Comparison of ENCODE assay signal across 12 mouse cellular contexts in the genomic region with DNA sequence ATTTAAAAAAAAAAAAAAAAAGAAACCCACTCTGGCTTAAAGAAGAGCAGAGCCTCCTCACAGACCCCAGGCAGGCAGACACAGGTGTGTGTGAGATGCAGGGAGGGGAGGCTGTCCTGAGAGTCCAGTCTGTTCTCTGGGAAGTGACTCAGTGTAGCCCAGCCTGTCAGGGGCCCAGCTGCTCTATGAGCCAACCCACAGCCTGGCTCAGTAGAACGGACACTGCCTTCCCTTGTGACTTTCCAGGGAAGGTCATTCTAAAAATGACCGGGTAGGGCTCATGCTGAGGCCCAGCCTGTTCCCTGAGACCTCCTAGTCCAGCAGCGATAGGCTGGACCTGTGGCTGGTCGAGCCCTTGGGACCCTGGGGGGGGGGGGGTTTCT.
DNase-seq lines count a peak whose midpoint lies in the region; ATAC-seq lines count a peak whose summit lies in the region.
"Had no signal": no experiment of that assay in that cellular context is flagged by ENCODE, and none has a peak within 500 bp of the region (broad histone marks: within the 10 kb centered on the region; RNA-seq: fewer than 3 reads in every experiment).

No protein-coding gene starts in this region.

- no peaks in the 10 kb centered on the region for H3K9me3 ChIP-seq in neural tube, embryonic 12.5 days
- no peaks in the 10 kb centered on the region for H3K9me3 ChIP-seq in hindbrain, embryonic 16.5 days (ENCODE audit: control insufficient read depth, low read length)
- H3K9me3 ChIP-seq: embryonic facial prominence, embryonic 15.5 days had no signal

- no peak for ATAC-seq in cerebellum, adult (ENCODE audit: insufficient number of reproducible peaks, low FRiP score, low TSS enrichment)
- ATAC-seq in neural tube, embryonic 12.5 days (ENCODE audit: low FRiP score, low read depth), result 0 out of 2 replicates have a peak, but pooled peaks have one; percentile 17
- ATAC-seq in hindbrain, embryonic 16.5 days, result peak; percentile 68

- no peaks in the 10 kb centered on the region for H3K36me3 ChIP-seq in neural tube, embryonic 12.5 days
- no peaks in the 10 kb centered on the region for H3K36me3 ChIP-seq in hindbrain, embryonic 16.5 days (ENCODE audit: control insufficient read depth, insufficient read depth, low read length)
- H3K36me3 ChIP-seq: embryonic facial prominence, embryonic 15.5 days had no signal

- no peak overlapping the region for H3K4me3 ChIP-seq in neural tube, embryonic 12.5 days
- no peak overlapping the region for H3K4me3 ChIP-seq in hindbrain, embryonic 16.5 days (ENCODE audit: low read length)
- H3K4me3 ChIP-seq: embryonic facial prominence, embryonic 15.5 days had no signal

- peak overlapping the region; percentile 46; the same call in 1 of the 2 replicates for H3K27ac ChIP-seq in neural tube, embryonic 12.5 days
- peak overlapping the region; percentile 46 for H3K27ac ChIP-seq in hindbrain, embryonic 16.5 days (ENCODE audit: low read depth, low read length)
- H3K27ac ChIP-seq: embryonic facial prominence, embryonic 15.5 days had no signal

- H3K4me1 ChIP-seq in neural tube, embryonic 12.5 days, result peaks cover 10% of the 10 kb centered on the region
- H3K4me1 ChIP-seq in hindbrain, embryonic 16.5 days (ENCODE audit: control insufficient read depth, insufficient read depth, low read depth, low read length), result peaks cover 6% of the 10 kb centered on the region
- H3K4me1 ChIP-seq: embryonic facial prominence, embryonic 15.5 days had no signal

- 0 out of 2 replicates have a peak overlapping the region, but pooled peaks have one; percentile 12 for H3K4me2 ChIP-seq in neural tube, embryonic 12.5 days (replicated peaks)
- no peak overlapping the region for H3K4me2 ChIP-seq in hindbrain, embryonic 16.5 days (ENCODE audit: low read length)
- H3K4me2 ChIP-seq: embryonic facial prominence, embryonic 15.5 days had no signal

- no peak overlapping the region for H3K9ac ChIP-seq in neural tube, embryonic 12.5 days
- no peak overlapping the region for H3K9ac ChIP-seq in hindbrain, embryonic 16.5 days (ENCODE audit: low read depth, low read length)
- H3K9ac ChIP-seq: embryonic facial prominence, embryonic 15.5 days had no signal

- DNase-seq in cerebellum, adult 18-20 months, result peak; percentile 28 to 47
- DNase-seq in neural tube, embryonic 10.5 days (ENCODE audit: extremely low spot score, low spot score), result no peak
- no peak for DNase-seq in thymus, postnatal 14 days
- no peak for DNase-seq in embryo, embryonic 10.5 days (ENCODE audit: low spot score)
- no peak for DNase-seq in spleen, adult 12 weeks (ENCODE audit: low spot score)
- DNase-seq: cerebellum, adult 9-11 months; kidney, postnatal 10 days; lung, adult 2 months had no signal

- no peaks in the 10 kb centered on the region for H3K27me3 ChIP-seq in neural tube, embryonic 12.5 days (replicated peaks)
- no peaks in the 10 kb centered on the region for H3K27me3 ChIP-seq in hindbrain, embryonic 16.5 days (replicated peaks; ENCODE audit: control insufficient read depth, insufficient read depth, low read length)
- H3K27me3 ChIP-seq: embryonic facial prominence, embryonic 15.5 days had no signal

- 30% methylated on average over 4 of the region's 4 CpGs for WGBS in neural tube, embryonic 12.5 days
- WGBS in hindbrain, embryonic 16.5 days, result 30% methylated on average over 4 of the region's 4 CpGs

Comparison
In these comparisons a context has a peak if more than half of its experiments do, and no peak if none do; other contexts are left out.
1. DNase-seq: peak in cerebellum, adult 18-20 months (2 of 2); none in neural tube, embryonic 10.5 days (single experiment), thymus, postnatal 14 days (single experiment), embryo, embryonic 10.5 days (single experiment) and spleen, adult 12 weeks (single experiment).